Mouse (Mus musculus): Measurements from ENCODE around the gene Zfp207. TPM values are rescaled to one million over a fixed set of nuclear protein-coding genes. Genes with fewer than 3 reads are reported as not detected.
A peak's percentile ranks its signal among the peaks of the same experiment; 100 is the strongest.
"Not testable (repeated sequence)": the region's sequence is repeated elsewhere in the genome, so short reads cannot be mapped to it uniquely, and the experiment has no call there.

Zfp207 gene
- polyA plus RNA-seq, 1 experiment from 2014 or later = 230 TPM

DNA sequence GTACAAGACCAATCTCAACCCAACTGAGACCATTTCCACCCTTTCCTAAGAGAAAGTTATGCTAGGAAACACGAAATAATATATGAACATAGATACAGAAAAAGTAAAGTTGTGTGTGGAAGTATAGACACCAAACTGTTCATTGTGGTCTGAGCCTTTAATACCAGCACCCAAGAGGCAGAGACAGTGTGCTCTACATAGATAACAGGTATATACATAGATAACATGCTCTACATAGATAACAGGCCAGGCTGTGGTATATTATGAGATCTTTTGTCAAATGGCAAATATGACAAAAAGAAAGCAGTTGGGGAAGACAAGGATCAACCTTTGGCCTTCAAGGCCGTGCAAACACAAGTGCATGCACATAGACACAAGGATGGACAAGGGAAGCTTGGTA, 27.3 kb downstream of the Zfp207 start:
- no peak for DNase-seq (ENCODE audit: low spot score)

DNA sequence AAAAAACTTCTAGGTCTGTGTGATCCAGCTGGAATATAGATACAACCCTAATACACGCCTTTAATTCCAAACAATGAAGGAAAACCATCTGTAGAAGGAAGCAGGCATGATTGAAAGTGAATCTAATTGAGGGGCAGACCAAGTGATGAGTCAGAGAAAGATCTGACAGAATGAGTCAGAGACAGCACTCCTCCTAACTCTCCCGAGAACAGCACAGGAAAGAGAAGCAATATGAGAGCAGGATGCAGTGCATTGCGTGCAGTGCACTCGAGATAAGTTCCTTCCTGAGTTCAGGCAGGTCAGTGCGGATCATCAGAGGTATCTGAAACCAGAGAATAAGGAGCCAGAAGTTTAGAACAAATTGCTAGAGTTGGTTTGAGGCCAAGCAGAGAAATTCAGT, 34.0 kb downstream of the Zfp207 start:
- DNase-seq (ENCODE audit: low spot score) = no peak

DNA sequence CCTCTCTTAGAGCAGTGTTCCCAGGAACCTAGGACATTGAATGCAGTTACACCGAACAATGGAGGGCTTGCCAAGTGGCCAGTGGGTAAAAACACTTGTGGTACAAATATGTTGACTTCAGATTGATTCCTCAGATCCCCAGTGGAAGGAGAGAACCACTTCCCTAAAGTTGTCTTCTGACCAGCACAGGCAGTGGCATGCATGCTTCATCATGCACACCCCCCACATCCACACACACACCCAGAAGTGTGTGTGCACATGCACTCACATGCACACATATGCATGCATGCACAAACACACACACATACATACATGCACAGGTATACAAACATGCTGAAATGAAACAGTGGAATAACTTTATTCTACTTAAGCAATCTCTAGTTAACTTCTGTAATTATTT, 36.7 kb downstream of the Zfp207 start:
- no peak for DNase-seq (ENCODE audit: low spot score)

DNA sequence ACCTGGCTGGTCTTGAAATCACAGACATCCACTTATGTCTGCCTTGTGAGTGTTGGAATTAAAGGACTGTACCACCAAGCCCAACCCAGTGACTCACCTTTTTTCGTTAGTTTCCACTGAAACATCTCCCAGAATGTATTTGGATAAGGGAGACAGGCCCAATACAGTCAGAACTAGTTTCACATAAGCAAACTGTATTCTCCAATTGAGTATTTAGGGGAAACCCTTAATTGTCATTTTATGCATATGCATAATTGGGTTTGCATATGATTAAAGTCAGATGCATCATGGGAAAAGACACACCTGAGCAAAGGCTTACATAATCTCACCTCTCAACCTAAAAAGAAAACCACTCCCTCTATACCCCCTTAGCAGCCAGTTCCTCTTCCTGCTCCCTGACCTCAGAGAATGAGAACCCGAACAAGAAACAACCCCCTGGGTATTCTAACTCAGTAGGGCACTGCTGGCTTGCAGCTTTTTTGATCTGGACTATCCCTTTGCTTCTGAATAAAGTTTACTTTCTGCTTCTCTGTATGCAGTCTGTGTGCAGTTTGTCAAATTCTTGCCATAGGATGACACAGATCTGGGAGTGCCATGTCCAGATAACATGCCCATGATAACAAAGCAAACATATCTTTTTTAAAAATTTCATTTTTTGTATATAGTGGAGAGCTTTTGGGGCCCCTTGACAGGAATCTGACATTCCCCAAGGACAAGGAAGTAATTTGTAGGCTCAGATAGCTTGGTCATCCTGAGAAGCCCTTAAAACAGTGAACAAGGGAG, 37.3 kb downstream of the Zfp207 start:
- no peak for DNase-seq (ENCODE audit: low spot score)

DNA sequence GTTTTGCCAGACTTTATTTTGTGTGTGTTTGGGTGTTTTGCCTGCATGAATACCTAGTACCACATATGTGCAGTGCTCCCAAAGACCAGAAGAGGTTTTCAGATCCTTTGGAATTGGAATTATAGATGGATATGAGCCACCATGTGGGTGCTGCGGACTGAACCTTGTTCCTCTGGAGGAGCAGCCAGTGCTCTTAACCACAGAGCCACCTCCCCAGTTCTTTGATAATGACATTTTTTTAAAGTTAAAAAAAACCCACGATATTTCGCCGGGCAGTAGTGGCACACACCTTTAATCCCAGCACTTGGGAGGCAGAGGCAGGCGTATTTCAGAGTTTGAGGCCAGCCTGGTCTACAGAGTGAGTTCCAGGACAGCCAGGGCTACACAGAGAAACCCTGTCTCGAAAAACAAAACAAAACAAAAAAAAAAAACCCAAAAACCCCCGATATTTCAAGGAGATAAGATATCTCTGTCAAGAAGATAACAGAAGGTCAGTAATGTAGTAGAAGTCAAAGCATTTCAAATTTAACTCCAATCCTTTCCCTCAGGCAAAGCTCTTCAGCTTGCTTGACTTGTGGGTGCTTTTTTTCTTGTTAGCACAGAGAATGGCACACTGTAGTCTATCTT, 38.5 kb downstream of the Zfp207 start:
- DNase-seq (ENCODE audit: low spot score) = no peak

DNA sequence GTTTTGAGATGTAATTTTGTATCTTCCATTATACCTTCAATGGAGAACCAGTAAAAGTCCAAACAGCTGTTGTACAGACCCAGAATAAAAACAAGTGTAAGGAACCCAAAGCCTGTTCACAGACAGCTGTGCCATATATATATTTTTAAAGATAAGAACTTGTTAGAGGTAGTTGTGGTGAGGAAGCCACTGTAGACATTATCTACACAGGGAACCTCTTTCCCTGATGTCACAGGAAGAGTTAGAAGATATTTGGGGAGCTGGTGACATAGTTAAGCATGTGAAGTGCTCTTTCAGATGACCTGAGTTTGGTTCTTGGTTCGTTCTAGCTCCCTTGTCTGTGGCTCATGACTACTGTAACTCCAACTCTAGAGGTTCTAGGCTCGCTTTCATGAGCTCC, 41.6 kb downstream of the Zfp207 start:
- DNase-seq (ENCODE audit: low spot score) = no peak

DNA sequence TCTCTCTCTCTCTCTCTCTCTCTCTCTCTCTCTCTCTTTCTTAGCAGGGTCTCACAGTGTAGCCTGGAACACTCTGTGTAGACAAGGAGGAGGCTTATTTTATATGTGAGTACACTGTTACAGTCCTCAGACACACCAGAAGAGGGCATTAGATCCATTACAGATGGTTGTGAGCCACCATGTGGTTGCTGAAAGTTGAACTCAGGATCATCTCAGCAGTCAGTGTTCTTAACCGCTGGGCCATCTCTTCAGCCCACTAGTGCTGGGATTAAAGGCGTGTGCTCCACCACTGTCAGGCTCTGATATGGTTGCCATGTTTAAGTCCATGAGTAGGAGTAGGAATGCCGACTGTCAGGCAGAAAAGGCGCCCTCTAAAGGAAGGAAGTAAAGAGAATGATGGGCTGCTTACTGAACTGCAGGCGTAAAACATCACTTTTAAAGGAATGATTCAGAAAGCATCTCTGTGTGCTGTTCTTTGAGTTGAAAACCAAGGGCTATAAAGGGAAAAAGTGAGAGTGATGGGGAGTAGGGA, 42.2 kb downstream of the Zfp207 start:
- no peak for DNase-seq (ENCODE audit: low spot score)

DNA sequence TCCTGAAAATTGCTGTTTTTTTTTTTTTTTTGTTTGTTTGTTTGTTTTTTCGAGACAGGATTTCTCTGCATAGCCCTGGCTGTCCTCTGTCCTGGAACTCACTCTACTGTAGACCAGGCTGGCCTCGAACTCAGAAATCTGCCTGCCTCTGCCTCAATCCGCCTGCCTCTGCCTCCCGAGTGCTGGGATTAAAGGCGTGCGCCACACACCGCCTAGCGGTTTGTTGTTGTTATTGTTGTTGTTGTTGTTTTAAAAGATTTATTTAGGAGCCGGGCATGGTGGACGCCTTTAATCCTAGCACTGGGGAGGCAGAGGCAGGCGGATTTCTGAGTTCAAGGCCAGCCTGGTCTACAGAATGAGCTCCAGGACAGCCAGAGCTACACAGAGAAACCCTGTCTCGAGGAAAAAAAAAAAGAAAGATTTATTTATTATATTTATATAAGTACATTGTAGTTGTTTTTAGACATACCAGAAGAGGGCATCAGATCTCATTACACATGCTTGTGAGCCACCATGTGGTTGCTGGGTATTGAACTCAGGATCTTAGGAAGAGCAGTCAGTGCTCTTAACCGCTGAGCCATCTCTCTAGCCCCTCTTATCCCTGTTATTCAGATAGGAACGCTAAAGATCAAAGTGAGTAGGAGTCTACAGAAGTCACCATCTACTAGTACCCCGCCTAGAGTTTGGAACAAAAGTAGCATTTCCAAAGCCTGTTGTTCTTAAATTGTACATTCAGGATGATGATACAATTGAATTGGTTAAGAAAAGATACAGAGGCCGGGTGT, 43.1 kb downstream of the Zfp207 start:
- not testable (repeated sequence) for DNase-seq (ENCODE audit: low spot score)

DNA sequence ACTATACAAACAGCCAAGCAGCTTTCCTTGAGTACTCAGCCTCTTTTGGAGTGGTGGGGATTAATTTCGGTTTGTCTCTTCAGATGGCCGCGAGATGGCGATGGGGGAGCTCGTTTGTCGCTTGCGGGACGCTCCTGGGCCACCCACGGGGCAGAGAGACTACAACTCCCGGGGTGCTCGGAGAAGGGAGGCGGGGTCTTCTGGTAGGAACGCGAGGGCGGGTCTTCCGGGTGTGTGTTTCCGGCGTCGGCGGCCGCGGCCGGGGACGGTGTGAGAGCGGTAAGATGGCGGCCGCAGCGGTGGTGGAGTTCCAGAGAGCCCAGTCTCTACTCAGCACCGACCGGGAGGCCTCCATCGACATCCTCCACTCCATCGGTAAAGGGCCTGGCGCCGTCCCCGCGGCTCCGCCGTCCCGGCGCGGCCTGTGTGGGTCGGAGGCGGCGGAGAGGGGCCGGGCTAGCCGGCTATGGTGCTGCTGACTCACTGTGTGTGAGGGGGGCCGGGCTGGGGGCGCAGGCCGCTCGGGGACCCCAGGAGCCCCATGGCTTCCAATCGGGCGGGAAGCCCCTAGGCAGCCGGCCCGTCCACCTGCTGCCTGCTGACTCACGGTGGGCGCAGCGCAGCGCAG, 45.4 kb downstream of the Zfp207 start, which contains the start of gene Psmd11:
Gene Psmd11, plus strand, starts transcription at position 235 of the 628 bp plus-strand sequence.
- DNase-seq (ENCODE audit: low spot score) = peak; percentile 97

DNA sequence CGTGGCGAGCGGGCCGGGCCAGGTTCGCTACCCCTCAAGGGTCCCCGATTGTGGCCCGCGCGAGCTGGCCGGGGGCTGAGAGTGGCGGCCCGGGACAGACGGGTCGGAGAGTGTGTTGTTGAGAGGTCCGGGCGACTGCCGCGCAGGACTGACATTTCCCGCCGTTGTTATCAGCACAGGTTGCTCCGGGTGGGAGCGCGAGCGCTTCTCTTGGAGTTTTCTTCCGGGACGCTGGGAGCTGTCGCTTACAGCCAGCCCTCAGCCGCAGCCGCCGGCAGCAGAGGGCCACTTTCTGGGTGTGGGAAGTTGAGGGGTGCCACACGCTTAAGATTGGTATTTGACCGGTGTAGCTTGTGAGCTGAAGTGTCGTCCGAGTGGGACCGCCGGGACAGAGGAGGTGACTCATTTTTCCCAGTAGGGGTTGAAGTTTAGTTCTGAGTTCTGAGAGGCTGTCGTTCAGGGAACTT, 46.0 kb downstream of the Zfp207 start:
- DNase-seq (ENCODE audit: low spot score) = peak; percentile 23

DNA sequence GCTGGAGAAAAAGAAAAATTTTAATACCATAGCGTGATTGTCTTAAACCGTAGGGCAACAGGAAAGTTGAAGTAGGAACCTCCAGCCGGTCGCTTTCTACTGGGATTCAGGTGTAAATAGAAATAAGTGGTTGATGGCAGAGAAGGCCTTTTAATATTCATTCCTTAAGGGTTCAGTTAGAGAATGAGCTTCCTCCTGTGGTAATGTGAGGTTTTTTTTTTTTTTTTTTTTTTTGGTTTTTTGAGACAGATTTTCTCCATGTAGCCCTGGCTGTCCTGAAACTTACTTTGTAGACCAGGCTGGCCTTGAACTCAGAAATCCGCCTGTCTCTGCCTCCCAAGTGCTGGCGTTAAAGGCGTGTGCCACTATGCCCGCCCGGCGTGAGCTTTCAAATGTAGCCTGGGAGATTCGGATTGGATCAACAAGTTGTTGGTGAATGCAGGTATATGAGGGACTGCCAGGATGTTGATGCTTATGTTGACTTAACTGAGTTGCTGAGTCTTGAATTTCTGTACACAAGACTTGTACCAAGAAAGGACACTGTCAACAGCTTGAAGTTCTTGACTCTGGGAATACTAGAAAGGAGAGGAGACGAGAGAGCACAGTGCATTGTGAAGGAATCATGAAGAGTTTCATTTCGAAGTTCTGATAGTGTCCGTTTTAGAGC, 46.6 kb downstream of the Zfp207 start:
- no peak for DNase-seq (ENCODE audit: low spot score)

DNA sequence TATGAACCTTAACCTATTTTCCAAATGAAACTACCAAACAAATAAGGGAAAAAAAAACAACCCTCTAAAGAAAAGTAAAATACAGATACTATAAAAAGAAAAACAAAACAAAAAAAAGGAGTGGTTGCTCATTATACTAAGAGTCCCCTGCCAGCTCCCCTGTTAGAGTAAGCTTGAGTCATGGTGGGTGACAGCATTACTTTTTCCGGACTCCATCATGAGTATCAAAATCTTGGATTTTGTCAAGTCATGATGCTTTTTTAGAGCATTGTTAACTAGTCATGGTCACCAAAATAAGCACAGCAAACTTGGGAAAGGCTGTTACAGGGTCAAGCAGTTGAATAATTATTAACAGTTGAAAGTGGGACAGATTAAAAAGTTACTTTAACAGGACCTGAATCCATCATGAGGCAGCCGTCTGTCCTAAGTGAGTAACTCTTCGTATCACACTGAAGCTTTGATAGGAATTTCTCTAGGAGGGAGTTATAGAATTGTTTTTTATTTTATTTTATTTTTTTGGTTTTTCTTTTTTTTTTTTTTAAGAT, 47.4 kb downstream of the Zfp207 start:
- no peak for DNase-seq (ENCODE audit: low spot score)

DNA sequence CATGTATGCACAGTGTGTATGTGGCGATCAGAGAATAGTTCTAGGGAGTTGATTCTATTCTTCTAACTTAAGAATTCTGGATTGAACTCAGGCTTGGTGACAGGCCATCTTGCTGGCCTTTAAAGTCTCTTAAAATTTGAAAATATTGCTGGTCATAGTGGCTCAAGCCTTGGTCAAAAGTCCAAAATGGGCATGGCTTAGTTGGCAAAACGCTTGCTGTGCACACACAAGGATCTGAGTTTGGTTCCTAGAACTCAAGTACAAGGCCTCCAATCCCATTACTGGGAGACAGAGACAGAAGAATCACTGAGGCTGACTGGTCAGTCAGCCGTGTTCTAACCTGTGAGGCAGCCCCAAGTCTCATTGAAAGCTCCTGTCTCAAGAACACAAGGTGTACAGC, 63.8 kb downstream of the Zfp207 start:
- DNase-seq (ENCODE audit: low spot score) = no peak

DNA sequence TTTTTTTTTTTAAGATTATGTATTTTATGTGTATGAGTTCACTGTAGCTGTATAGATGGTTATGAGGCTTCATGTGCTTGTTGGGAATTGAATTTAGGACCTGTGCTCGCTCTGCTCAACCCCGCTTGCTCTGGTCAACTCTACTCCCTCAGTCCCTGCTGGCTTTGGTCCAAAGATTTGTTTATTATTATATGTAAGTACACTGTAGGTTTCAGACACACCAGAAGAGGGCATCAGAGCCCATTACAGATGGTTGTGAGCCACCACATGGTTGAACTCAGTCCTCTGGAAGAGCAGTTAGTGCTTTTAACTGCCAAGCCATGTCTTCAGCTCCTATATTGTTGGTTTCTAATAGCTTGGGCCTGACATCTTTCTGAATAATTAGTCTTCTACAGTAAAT, 66.8 kb downstream of the Zfp207 start:
- no peak for DNase-seq (ENCODE audit: low spot score)

DNA sequence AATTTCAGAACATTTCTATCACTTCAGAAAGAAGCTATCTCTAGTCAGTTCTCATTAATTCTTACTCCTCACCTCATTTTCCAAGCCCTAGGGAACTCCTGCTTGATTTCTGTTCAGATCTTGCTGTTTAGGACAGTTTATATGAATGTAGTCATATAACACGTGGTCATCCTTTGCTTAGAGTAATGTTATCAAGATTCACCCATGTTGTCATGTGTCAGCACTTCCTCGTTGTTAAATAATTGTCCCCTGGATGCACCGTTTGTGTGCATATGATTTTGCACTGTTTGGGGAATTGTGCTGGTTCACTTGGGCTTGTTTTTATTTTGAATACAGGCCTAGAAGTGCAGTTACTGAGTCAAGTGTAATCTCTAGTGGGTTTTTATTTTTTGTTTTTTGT, 69.2 kb downstream of the Zfp207 start:
- DNase-seq (ENCODE audit: low spot score) = no peak

DNA sequence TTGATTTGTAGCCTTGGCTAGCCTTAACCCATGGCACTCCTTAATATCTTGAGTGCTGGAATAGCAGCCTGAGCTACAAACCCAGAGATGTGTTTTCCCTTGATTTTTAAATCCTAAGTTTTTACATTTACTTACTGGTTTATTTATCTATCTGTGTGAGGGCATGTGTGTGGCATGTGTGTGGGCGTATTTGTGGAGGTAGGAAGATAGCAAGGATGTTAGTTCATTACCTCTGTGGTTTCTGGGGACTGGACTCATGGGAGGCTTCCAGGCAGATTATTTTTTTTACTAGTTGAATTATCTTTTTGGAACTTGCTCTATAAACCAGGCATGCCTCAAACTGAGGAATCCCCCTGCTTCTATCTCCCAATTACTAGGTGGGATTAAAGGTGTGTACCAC, 70.1 kb downstream of the Zfp207 start:
- no peak for DNase-seq (ENCODE audit: low spot score)

All from thymus, postnatal 0 days (tissue).